Mouse (Mus musculus) brain, embryonic 14.5 days (tissue): Measurements from ENCODE around the gene Elp4. TPM values are rescaled to one million over a fixed set of nuclear protein-coding genes. Genes with fewer than 3 reads are reported as not detected.

ENCODE experiments used
- DNase-seq: peaks from one replicate; pipeline ENCODE4 v3.0.0-alpha.2; 2011; ENCODE audit warnings: low read depth
- CTCF ChIP-seq: fragments of 200-500 bp; IDR thresholded peaks from 2 replicates; pipeline ENCODE4 v1.5.1; 2012; ENCODE audit warnings: inconsistent platforms, mild to moderate bottlenecking, moderate library complexity, borderline replicate concordance; ENCODE audit not compliant: insufficient read depth, insufficient read length; ENCODE audit errors: extremely low read depth
- POLR2A ChIP-seq: fragments of 200-500 bp; IDR thresholded peaks from 2 replicates; pipeline ENCODE4 v1.6.1; 2012; ENCODE audit warnings: mild to moderate bottlenecking, inconsistent platforms, borderline replicate concordance; ENCODE audit not compliant: poor library complexity, insufficient read depth, insufficient read length, severe bottlenecking; ENCODE audit errors: extremely low read depth
- polyA plus RNA-seq: library from polyadenylated mRNA; depleted of rRNA; stranded (reverse); fragments of >200 nt; gene quantifications from 2 replicates; pipeline ENCODE4 v1.2.3, GENCODE M21; 2012

Gene Elp4
- polyA plus RNA-seq, 1 experiment = 14.1 TPM

- TF ChIP-seq POLR2A (no peak), CTCF (no peak)
- no peak for DNase-seq
Observed at GRCm38 (mm10) chr2:105873403-105873802, 31.0 kb downstream of the Elp4 start.

- DNase-seq = peak; percentile 17
- no peak for TF ChIP-seq CTCF
Observed at GRCm38 (mm10) chr2:105854740-105855139, 49.6 kb downstream of the Elp4 start.

GRCm38 (mm10) chr2:105852971-105853370, 51.4 kb downstream of the Elp4 start:
- DNase-seq = no peak
- TF ChIP-seq POLR2A = no peak
- no peak for TF ChIP-seq CTCF

- no peak for DNase-seq
- no peak for TF ChIP-seq CTCF
- TF ChIP-seq POLR2A = no peak
Observed at GRCm38 (mm10) chr2:105851714-105852293, 52.6 kb downstream of the Elp4 start.

DNA sequence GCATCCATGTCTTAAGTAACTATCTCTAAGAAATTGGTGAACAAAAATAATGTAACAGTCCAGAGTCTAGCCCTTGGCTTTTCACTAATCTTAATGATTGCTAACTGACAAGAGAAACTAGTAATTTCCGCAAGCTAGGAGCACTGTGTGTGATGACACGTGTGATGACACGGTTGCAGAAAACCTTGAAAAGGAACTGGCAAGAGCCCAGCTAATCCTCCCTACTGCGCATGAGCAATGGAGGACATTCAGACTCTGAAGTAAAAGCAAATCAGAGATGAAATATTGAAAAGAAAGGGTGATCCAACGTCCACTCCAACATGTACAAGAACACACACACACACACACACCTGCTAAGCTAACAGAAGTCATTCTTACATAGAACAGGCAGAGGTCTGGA, 61.2 kb downstream of the Elp4 start:
- TF ChIP-seq CTCF = no peak
- no peak for DNase-seq

GRCm38 (mm10) chr2:105817965-105818364, 86.4 kb downstream of the Elp4 start:
- TF ChIP-seq CTCF (no peak), POLR2A (no peak)
- no peak for DNase-seq

DNA sequence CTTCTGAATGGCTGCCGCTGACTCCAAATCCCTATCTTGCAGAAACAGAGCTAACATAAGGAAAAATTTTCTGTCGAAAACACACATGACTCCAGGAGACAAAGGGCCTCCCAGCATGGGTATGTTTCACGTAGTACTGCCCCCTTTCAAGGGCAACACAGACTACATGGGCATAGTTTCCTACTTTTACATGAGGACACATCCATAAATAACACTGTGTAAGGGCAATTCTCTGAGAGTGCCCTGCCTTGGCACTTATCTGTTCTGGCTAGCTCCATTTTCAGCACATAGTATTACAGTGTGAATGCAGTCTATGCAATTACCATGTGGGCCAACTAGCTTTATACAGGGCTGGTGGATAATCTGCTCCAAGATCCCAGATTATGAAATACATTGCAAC, 89.2 kb downstream of the Elp4 start:
- TF ChIP-seq CTCF (no peak), POLR2A (no peak)
- DNase-seq = no peak

DNA sequence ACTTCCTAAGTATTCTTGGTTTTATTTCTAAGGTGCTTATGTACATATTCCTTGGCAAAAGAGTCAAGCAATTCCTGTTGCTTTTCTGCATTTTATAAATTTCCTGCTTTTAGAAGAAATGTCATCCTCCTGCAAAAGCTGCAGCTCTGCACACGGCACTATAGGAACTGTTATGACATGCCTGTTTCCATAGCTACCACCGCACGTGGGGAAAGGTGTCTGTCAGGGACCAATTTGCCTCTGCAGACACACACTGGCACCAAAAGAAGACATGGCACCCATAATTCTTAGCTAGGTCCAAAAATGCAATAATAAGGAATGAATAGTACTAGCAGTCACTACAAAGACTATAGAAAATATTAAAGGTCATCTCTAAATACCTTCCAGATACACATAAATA, 91.3 kb downstream of the Elp4 start:
- DNase-seq = peak; percentile 81
- TF ChIP-seq POLR2A = no peak
- TF ChIP-seq CTCF = no peak

DNA sequence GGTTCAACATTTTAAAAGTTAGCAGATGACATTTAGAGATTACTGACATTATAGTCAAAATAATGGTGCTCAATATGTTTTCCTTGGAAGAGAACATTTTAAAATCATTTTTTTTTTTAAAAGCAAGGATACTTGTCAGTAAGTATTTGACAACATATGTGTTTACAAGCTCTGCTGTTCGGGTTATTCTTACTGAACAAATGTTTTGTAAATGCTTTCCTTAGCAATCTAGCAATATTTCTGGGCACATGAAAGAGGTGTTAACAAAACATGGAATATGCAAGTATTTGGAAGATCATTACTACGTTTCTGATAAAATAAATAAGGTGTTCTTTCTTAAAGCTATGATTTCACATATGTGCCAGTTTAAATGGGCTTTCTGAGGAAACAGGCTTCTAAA, 94.1 kb downstream of the Elp4 start:
- DNase-seq = peak; percentile 63
- no peak for TF ChIP-seq CTCF
- TF ChIP-seq POLR2A = no peak

- DNase-seq = no peak
- TF ChIP-seq POLR2A (no peak), CTCF (no peak)
Observed at GRCm38 (mm10) chr2:105806571-105806970, 97.8 kb downstream of the Elp4 start.

- TF ChIP-seq POLR2A (no peak), CTCF (no peak)
- DNase-seq = no peak
Observed at GRCm38 (mm10) chr2:105806047-105806446, 98.3 kb downstream of the Elp4 start.

DNA sequence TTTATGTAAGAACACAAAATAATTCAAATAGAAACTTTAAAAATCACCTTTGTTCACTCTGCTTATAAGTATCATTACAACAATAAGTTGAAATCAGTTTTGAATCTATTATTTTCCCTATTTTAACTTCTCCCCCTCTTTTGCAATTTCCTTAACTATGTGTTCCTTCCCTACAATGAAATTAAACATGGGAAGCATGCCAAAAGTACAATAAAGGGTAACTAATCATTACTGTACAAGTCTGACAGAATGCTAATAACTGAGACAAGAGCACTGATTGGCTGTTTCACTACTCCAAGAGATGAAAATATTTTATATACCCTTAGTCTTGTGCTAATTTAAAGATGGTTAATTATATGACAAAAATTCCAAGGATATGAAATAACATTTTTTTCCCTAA, 99.2 kb downstream of the Elp4 start:
- peak; percentile 55 for DNase-seq
- TF ChIP-seq CTCF = no peak
- TF ChIP-seq POLR2A = no peak

- TF ChIP-seq CTCF = no peak
- TF ChIP-seq POLR2A = no peak
- peak; percentile 90 for DNase-seq
Observed at GRCm38 (mm10) chr2:105804506-105804905, 99.9 kb downstream of the Elp4 start.
